Mouse (Mus musculus): ENCODE data around the gene Iqsec2.

Iqsec2 gene

DNA sequence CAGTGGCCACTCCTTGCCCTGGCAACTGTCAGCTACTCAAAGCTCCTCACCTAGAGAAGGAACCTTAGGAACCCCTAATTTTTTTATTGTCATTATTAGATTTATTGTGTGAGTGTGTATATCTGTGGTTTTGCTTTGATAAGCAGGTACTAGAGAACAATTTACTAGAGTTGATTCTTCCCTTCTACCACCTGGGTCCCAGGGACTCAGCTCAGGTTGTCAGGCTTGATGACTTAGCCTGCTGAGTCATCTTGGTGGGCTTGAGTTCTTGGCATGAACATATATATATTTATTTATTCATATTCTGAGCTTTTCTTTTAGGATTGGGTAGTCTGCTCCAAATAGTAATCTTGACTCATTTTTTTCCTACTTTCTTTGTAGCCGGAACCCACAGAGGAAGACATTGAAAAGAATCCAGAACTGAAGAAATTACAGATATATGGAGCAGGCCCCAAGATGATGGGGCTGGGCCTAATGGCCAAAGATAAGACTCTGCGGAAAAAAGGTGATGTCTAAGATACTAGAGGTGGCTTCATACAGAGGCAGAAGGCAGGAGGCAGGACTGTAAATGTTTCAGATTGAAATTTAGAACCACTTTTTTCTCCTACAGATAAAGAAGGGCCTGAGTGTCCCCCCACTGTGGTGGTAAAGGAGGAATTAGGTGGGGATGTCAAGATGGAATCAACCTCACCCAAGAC lies 100.6 kb downstream of the Iqsec2 start:
- DNase-seq (ENCODE audit: low spot score in 2 of 2) = no peak

DNA sequence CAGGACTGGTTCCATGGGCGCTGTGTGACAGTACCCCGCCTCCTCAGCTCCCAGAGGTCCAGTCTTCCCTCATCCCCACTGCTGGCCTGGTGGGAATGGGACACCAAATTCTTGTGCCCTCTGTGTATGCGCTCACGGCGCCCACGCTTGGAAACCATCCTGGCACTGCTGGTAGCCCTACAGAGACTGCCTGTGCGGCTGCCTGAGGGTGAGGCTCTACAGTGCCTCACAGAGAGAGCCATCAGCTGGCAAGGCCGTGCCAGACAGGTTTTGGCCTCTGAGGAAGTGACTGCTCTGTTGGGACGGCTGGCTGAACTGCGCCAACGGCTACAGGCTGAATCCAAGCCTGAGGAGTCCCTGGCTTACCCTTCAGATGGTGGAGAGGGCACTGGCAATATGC lies 127.1 kb downstream of the Iqsec2 start:
- no peak for DNase-seq (ENCODE audit: low spot score in 2 of 2)
